Mouse (Mus musculus) MEL-GATA-1-ER (cell line): Measurements from ENCODE around the gene Tmem233.

ENCODE experiments used
- DNase-seq: peaks from one replicate; pipeline ENCODE4 v3.0.0-alpha.2; 2012; ENCODE audit warnings: low read depth; ENCODE audit errors: extremely low read depth

Tmem233 gene

GRCm38 (mm10) chr5:116029071-116029470 lies 54.0 kb downstream of the Tmem233 start:
- peak; percentile 98 for DNase-seq

- DNase-seq = peak; percentile 94
These were observed 56.5 kb downstream of the Tmem233 start for GRCm38 (mm10) chr5:116026561-116026960.

- peak; percentile 58 for DNase-seq
These were observed 56.9 kb downstream of the Tmem233 start for GRCm38 (mm10) chr5:116026107-116026506.

GRCm38 (mm10) chr5:116024327-116024739 lies 58.7 kb downstream of the Tmem233 start, which contains the start of gene Prkab1:
Prkab1 (minus strand) TSS chr5:116024508.
- peak; percentile 89 for DNase-seq

GRCm38 (mm10) chr5:116023821-116024284 lies 59.2 kb downstream of the Tmem233 start:
- DNase-seq = no peak

- DNase-seq = no peak
These were observed 59.8 kb downstream of the Tmem233 start for GRCm38 (mm10) chr5:116023251-116023661.

- peak; percentile 44 for DNase-seq
These were observed 60.3 kb downstream of the Tmem233 start for GRCm38 (mm10) chr5:116022658-116023200.

GRCm38 (mm10) chr5:116022131-116022530 lies 60.9 kb downstream of the Tmem233 start:
- DNase-seq = no peak

GRCm38 (mm10) chr5:116021552-116021951 lies 61.5 kb downstream of the Tmem233 start:
- peak; percentile 92 for DNase-seq

GRCm38 (mm10) chr5:116019371-116019770 lies 63.7 kb downstream of the Tmem233 start:
- no peak for DNase-seq

GRCm38 (mm10) chr5:116018784-116019183 lies 64.3 kb downstream of the Tmem233 start:
- no peak for DNase-seq

GRCm38 (mm10) chr5:116018196-116018595 lies 64.8 kb downstream of the Tmem233 start:
- DNase-seq = no peak

- no peak for DNase-seq
These were observed 65.7 kb downstream of the Tmem233 start for GRCm38 (mm10) chr5:116017391-116017790.

GRCm38 (mm10) chr5:116016542-116016941 lies 66.5 kb downstream of the Tmem233 start:
- DNase-seq = no peak

GRCm38 (mm10) chr5:116014237-116014636 lies 68.8 kb downstream of the Tmem233 start:
- no peak for DNase-seq

GRCm38 (mm10) chr5:116013821-116014220 lies 69.2 kb downstream of the Tmem233 start:
- DNase-seq = no peak

- no peak for DNase-seq
These were observed 70.5 kb downstream of the Tmem233 start for GRCm38 (mm10) chr5:116012503-116012902.

- DNase-seq = no peak
These were observed 71.3 kb downstream of the Tmem233 start for GRCm38 (mm10) chr5:116011700-116012099.

- DNase-seq = no peak
These were observed 73.0 kb downstream of the Tmem233 start for GRCm38 (mm10) chr5:116009884-116010627.

- DNase-seq = no peak
These were observed 73.8 kb downstream of the Tmem233 start for GRCm38 (mm10) chr5:116009091-116009851.

- no peak for DNase-seq
These were observed 75.3 kb downstream of the Tmem233 start for GRCm38 (mm10) chr5:116007723-116008122.
